Mouse (Mus musculus) brain, embryonic 14.5 days (tissue): ENCODE measurements around the gene Parvb.

Experiments used
- CTCF ChIP-seq: fragments of 200-500 bp; IDR thresholded peaks from 2 replicates; pipeline ENCODE4 v1.5.1; 2012; ENCODE audit warnings: inconsistent platforms, mild to moderate bottlenecking, moderate library complexity, borderline replicate concordance; ENCODE audit not compliant: insufficient read depth, insufficient read length; ENCODE audit errors: extremely low read depth
- POLR2A ChIP-seq: fragments of 200-500 bp; IDR thresholded peaks from 2 replicates; pipeline ENCODE4 v1.6.1; 2012; ENCODE audit warnings: mild to moderate bottlenecking, inconsistent platforms, borderline replicate concordance; ENCODE audit not compliant: poor library complexity, insufficient read depth, insufficient read length, severe bottlenecking; ENCODE audit errors: extremely low read depth

DNA sequence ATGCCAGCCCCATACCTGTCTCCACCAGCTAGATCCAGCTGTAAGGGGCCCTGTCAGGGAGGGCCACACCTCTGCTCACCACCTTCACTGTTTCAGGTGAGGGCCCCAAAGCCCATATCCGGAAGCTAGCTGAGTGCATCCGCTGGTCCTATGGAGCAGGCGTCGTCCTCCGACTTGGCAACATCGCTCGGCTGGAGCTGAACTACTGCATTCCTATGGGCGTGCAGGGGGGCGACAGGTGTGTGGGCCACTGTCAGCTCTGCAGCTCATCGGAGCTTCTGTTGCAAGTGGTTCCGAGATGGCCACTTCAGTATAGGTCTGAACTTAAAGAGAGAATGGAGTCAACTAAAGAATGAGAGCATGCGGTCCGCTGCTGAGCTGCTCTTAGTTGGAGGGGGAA, 20.9 kb upstream of the Parvb start:
- TF ChIP-seq CTCF (no peak), POLR2A (no peak)
